ENCODE assay signal across 8 mouse cellular contexts in genomic region chr19:16132865-16133720, GRCm38 (mm10). TPM values are rescaled to one million over a fixed set of nuclear protein-coding genes. Genes with fewer than 3 reads are reported as not detected.
DNase-seq lines count a peak whose midpoint lies in the region; ATAC-seq lines count a peak whose summit lies in the region.

No protein-coding gene starts in this region.

- H3K4me3 ChIP-seq in heart, embryonic 15.5 days: peak overlapping the region; percentile 94
- peak overlapping the region; percentile 67 for H3K4me3 ChIP-seq in liver, embryonic 15.5 days (replicated peaks)
- H3K4me3 ChIP-seq in neural tube, embryonic 12.5 days: peak overlapping the region; percentile 96
- peak overlapping the region; percentile 94 for H3K4me3 ChIP-seq in stomach, embryonic 16.5 days (replicated peaks; ENCODE audit: low read length)

- H3K9me3 ChIP-seq in heart, embryonic 15.5 days (replicated peaks): no peaks in the 10 kb centered on the region
- no peaks in the 10 kb centered on the region for H3K9me3 ChIP-seq in liver, embryonic 15.5 days (replicated peaks)
- H3K9me3 ChIP-seq in neural tube, embryonic 12.5 days: no peaks in the 10 kb centered on the region
- H3K9me3 ChIP-seq in stomach, embryonic 16.5 days (replicated peaks; ENCODE audit: control insufficient read depth, low read length): no peaks in the 10 kb centered on the region

- WGBS in heart, embryonic 15.5 days: under 1% methylated on average over 92 of the region's 139 CpGs
- WGBS in liver, embryonic 15.5 days (ENCODE audit: insufficient replicate concordance): under 1% methylated on average over 115 of the region's 139 CpGs
- under 1% methylated on average over 131 of the region's 139 CpGs for WGBS in neural tube, embryonic 12.5 days
- under 1% methylated on average over 127 of the region's 139 CpGs for WGBS in stomach, embryonic 16.5 days

- H3K4me2 ChIP-seq in heart, embryonic 15.5 days: peak overlapping the region; percentile 80
- H3K4me2 ChIP-seq in liver, embryonic 15.5 days: peak overlapping the region; percentile 81
- H3K4me2 ChIP-seq in neural tube, embryonic 12.5 days (replicated peaks): peak overlapping the region; percentile 67
- peak overlapping the region; percentile 51 for H3K4me2 ChIP-seq in stomach, embryonic 16.5 days (ENCODE audit: low read depth, low read length)

- no peaks in the 10 kb centered on the region for H3K36me3 ChIP-seq in heart, embryonic 15.5 days
- no peaks in the 10 kb centered on the region for H3K36me3 ChIP-seq in liver, embryonic 15.5 days (replicated peaks)
- no peaks in the 10 kb centered on the region for H3K36me3 ChIP-seq in neural tube, embryonic 12.5 days
- no peaks in the 10 kb centered on the region for H3K36me3 ChIP-seq in stomach, embryonic 16.5 days (ENCODE audit: control insufficient read depth, insufficient read depth, low read length)

- DNase-seq in B cell, adult 2 months: peak; percentile 60 to 72
- DNase-seq in adrenal gland, postnatal 4 days (ENCODE audit: low spot score in 2 of 2): peak; percentile 33 to 41
- DNase-seq in kidney, postnatal 14 days: peak; percentile 77

- H3K27ac ChIP-seq in heart, embryonic 15.5 days: peak overlapping the region; percentile 98
- H3K27ac ChIP-seq in liver, embryonic 15.5 days (replicated peaks): peak overlapping the region; percentile 77
- peak overlapping the region; percentile 98 for H3K27ac ChIP-seq in neural tube, embryonic 12.5 days
- peak overlapping the region; percentile 97 for H3K27ac ChIP-seq in stomach, embryonic 16.5 days (ENCODE audit: low read length)

- H3K27me3 ChIP-seq in heart, embryonic 15.5 days: no peaks in the 10 kb centered on the region
- H3K27me3 ChIP-seq in liver, embryonic 15.5 days: peaks cover 69% of the 10 kb centered on the region
- no peaks in the 10 kb centered on the region for H3K27me3 ChIP-seq in neural tube, embryonic 12.5 days (replicated peaks)
- H3K27me3 ChIP-seq in stomach, embryonic 16.5 days (ENCODE audit: control insufficient read depth, insufficient read depth, low read length): no peaks in the 10 kb centered on the region

- H3K9ac ChIP-seq in heart, embryonic 15.5 days: peak overlapping the region; percentile 95
- H3K9ac ChIP-seq in liver, embryonic 15.5 days: peak overlapping the region; percentile 62
- peak overlapping the region; percentile 98 for H3K9ac ChIP-seq in neural tube, embryonic 12.5 days
- H3K9ac ChIP-seq in stomach, embryonic 16.5 days (ENCODE audit: low read length): peak overlapping the region; percentile 99

- ATAC-seq in erythroid progenitor cell, adult 5-6 weeks (replicated peaks; ENCODE audit: low FRiP score, poor library complexity, severe bottlenecking): 0 out of 2 replicates have a peak, but pooled peaks have one; percentile 27
- peak; percentile 27 for ATAC-seq in heart, embryonic 15.5 days (replicated peaks; ENCODE audit: insufficient number of reproducible peaks, insufficient read depth, low FRiP score, low read depth)
- no peak; the same call in none of the 2 replicates for ATAC-seq in liver, embryonic 15.5 days (ENCODE audit: insufficient read depth)
- peak; percentile 69 for ATAC-seq in neural tube, embryonic 12.5 days (ENCODE audit: low FRiP score, low read depth)
- peak; percentile 15 for ATAC-seq in stomach, embryonic 16.5 days (ENCODE audit: insufficient read depth, low FRiP score)

- peaks cover 37% of the 10 kb centered on the region for H3K4me1 ChIP-seq in heart, embryonic 15.5 days (replicated peaks)
- H3K4me1 ChIP-seq in liver, embryonic 15.5 days (replicated peaks): peaks cover 20% of the 10 kb centered on the region
- peaks cover 33% of the 10 kb centered on the region for H3K4me1 ChIP-seq in neural tube, embryonic 12.5 days
- peaks cover 39% of the 10 kb centered on the region for H3K4me1 ChIP-seq in stomach, embryonic 16.5 days (ENCODE audit: control insufficient read depth, insufficient read depth, low read length)

RNA-seq across cellular contexts. Expression of gene Gnaq, which starts 0.5 kb away (rescaled TPM):
- 10 to 100 TPM; 86.3 to 89.9 TPM for total RNA-seq in adrenal gland, postnatal 4 days (2021)
- total RNA-seq in erythroid progenitor cell, adult 5-6 weeks (2015; ENCODE audit: low replicate concordance): 7.1 and 8.6 TPM in 2 replicates
- 2.0 and 7.8 TPM in 2 replicates for total RNA-seq in erythroid progenitor cell, adult 5-6 weeks (2017; ENCODE audit: low replicate concordance)
- 15.7 and 19.5 TPM in 2 replicates for polyA plus RNA-seq in heart, embryonic 15.5 days (2015; fragmentation: Nextera tagmentation; extraction: Ambion mirVana)
- 3.8 and 3.9 TPM in 2 replicates for polyA plus RNA-seq in liver, embryonic 15.5 days (2015; fragmentation: Nextera tagmentation; extraction: Ambion mirVana)
- polyA plus RNA-seq in neural tube, embryonic 12.5 days (2016; fragmentation: Nextera tagmentation; extraction: Ambion mirVana): 54.1 and 54.8 TPM in 2 replicates
- 38.8 and 39.4 TPM in 2 replicates for polyA plus RNA-seq in stomach, embryonic 16.5 days (2015; fragmentation: Nextera tagmentation; extraction: Ambion mirVana)
